ENCODE assay signal across 12 mouse cellular contexts in genomic region chr17:33972691-33973090, GRCm38 (mm10). TPM values are rescaled to one million over a fixed set of nuclear protein-coding genes. Genes with fewer than 3 reads are reported as not detected.
DNase-seq lines count a peak whose midpoint lies in the region; ATAC-seq lines count a peak whose summit lies in the region.
"Had no signal": no experiment of that assay in that cellular context is flagged by ENCODE, and none has a peak within 500 bp of the region (broad histone marks: within the 10 kb centered on the region; RNA-seq: fewer than 3 reads in every experiment).

No protein-coding gene starts in this region.

- no peak overlapping the region for H3K27ac ChIP-seq in neural tube, embryonic 15.5 days (replicated peaks)
- H3K27ac ChIP-seq: embryonic facial prominence, embryonic 15.5 days; left cerebral cortex, adult 2 months had no signal

- WGBS in neural tube, embryonic 15.5 days: 8% methylated on average over 1 of the region's 1 CpGs

- H3K9ac ChIP-seq in neural tube, embryonic 15.5 days (replicated peaks): 0 out of 2 replicates have a peak overlapping the region, but pooled peaks have one; percentile 5
- H3K9ac ChIP-seq: embryonic facial prominence, embryonic 15.5 days had no signal

- no peak overlapping the region for H3K4me3 ChIP-seq in neural tube, embryonic 15.5 days (replicated peaks)
- H3K4me3 ChIP-seq: embryonic facial prominence, embryonic 15.5 days; left cerebral cortex, adult 2 months had no signal

- no peaks in the 10 kb centered on the region for H3K9me3 ChIP-seq in neural tube, embryonic 15.5 days (replicated peaks)
- H3K9me3 ChIP-seq: embryonic facial prominence, embryonic 15.5 days had no signal

- H3K4me1 ChIP-seq in neural tube, embryonic 15.5 days: peaks cover 1% of the 10 kb centered on the region

- H3K4me2 ChIP-seq in neural tube, embryonic 15.5 days: no peak overlapping the region
- H3K4me2 ChIP-seq: embryonic facial prominence, embryonic 15.5 days had no signal

- peaks cover 39% of the 10 kb centered on the region for H3K27me3 ChIP-seq in neural tube, embryonic 15.5 days (replicated peaks)

- H3K36me3 ChIP-seq in neural tube, embryonic 15.5 days: no peaks in the 10 kb centered on the region
- H3K36me3 ChIP-seq: embryonic facial prominence, embryonic 15.5 days had no signal

- peak; percentile 72 for DNase-seq in heart, postnatal 4 days
- no peak for DNase-seq in heart, adult 9 months (ENCODE audit: low spot score in 2 of 2)
- DNase-seq in testis, postnatal 10 days (ENCODE audit: low spot score): peak; percentile 75
- DNase-seq in testis, postnatal 14 days (ENCODE audit: low spot score): no peak
- peak; percentile 72 for DNase-seq in embryo, embryonic 11 days
- DNase-seq in c-Kit-positive CD71-positive TER-119-positive erythroid progenitor cells, embryonic 14.5 days (ENCODE audit: low spot score): no peak
- DNase-seq: gastrocnemius, postnatal 14 days; kidney, adult 9 months had no signal

- no peak for ATAC-seq in neural tube, embryonic 15.5 days (ENCODE audit: low FRiP score)
- no peak for ATAC-seq in frontal cortex, adult (ENCODE audit: low TSS enrichment)

RNA-seq across cellular contexts. Expression of gene Rps18, which starts 16.9 kb away (rescaled TPM):
- total RNA-seq in heart, postnatal 4 days (2021): 100 to 1,000 TPM; 648 to 719 TPM
- 778 and 1,050 TPM in 2 replicates for polyA plus RNA-seq in neural tube, embryonic 15.5 days (2015; fragmentation: Nextera tagmentation; extraction: Ambion mirVana)

RNA-seq across cellular contexts. Expression of gene Vps52, which starts 17.1 kb away (rescaled TPM):
- 10 to 100 TPM; 38.1 to 40.1 TPM for total RNA-seq in heart, postnatal 4 days (2021)
- polyA plus RNA-seq in neural tube, embryonic 15.5 days (2015; fragmentation: Nextera tagmentation; extraction: Ambion mirVana): 72.3 and 75.7 TPM in 2 replicates

RNA-seq across cellular contexts. Expression of gene B3galt4, which starts 21.4 kb away (rescaled TPM):
- total RNA-seq in heart, postnatal 4 days (2021): 1 to 10 TPM; 2.3 to 2.9 TPM
- polyA plus RNA-seq in neural tube, embryonic 15.5 days (2015; fragmentation: Nextera tagmentation; extraction: Ambion mirVana): 11.9 and 13.1 TPM in 2 replicates

RNA-seq across cellular contexts. Expression of gene H2-K1, which starts 27.5 kb away (rescaled TPM):
- 10 to 100 TPM; 33.9 to 35.4 TPM for total RNA-seq in heart, postnatal 4 days (2021)
- polyA plus RNA-seq in neural tube, embryonic 15.5 days (2015; fragmentation: Nextera tagmentation; extraction: Ambion mirVana): 19.8 and 88.0 TPM in 2 replicates

RNA-seq across cellular contexts. Expression of gene Wdr46, which starts 32.2 kb away (rescaled TPM):
- 10 to 100 TPM; 13.3 to 14.4 TPM for total RNA-seq in heart, postnatal 4 days (2021)
- 25.1 and 29.3 TPM in 2 replicates for polyA plus RNA-seq in neural tube, embryonic 15.5 days (2015; fragmentation: Nextera tagmentation; extraction: Ambion mirVana)

Comparison
In these comparisons a context has a peak if more than half of its experiments do, and no peak if none do; other contexts are left out.
1. DNase-seq: peak in heart, postnatal 4 days (single experiment), testis, postnatal 10 days (single experiment) and embryo, embryonic 11 days (single experiment); none in heart, adult 9 months (0 of 2), testis, postnatal 14 days (single experiment) and c-Kit-positive CD71-positive TER-119-positive erythroid progenitor cells, embryonic 14.5 days (single experiment).